ENCODE assay signal across 8 mouse cellular contexts in genomic region chr16:17833681-17834399, GRCm38 (mm10). TPM values are rescaled to one million over a fixed set of nuclear protein-coding genes. Genes with fewer than 3 reads are reported as not detected.
DNase-seq lines count a peak whose midpoint lies in the region; ATAC-seq and TF ChIP-seq lines count a peak whose summit lies in the region.

No protein-coding gene starts in this region.

- peak; percentile 45 for DNase-seq in gastrocnemius, adult 2 months
- no peak for DNase-seq in gastrocnemius, postnatal 36 days
- DNase-seq in cerebellum, postnatal 36 days: peak; percentile 65 to 74
- peak; percentile 35 to 48 for DNase-seq in right cerebral cortex, postnatal 36 days (ENCODE audit: low spot score in 2 of 2)
- DNase-seq in urinary bladder, adult 2 months (ENCODE audit: low spot score): no peak

- H3K4me3 ChIP-seq in gastrocnemius, adult 2 months: peak overlapping the region; percentile 72
- peak overlapping the region; percentile 81 for H3K4me3 ChIP-seq in E14TG2a.4 (replicated peaks; ENCODE audit: low read length)
- H3K4me3 ChIP-seq in hindbrain, embryonic 12.5 days: peak overlapping the region; percentile 65
- peak overlapping the region; percentile 48 for H3K4me3 ChIP-seq in liver, embryonic 15.5 days (replicated peaks)

- peak overlapping the region; percentile 77 for H3K9ac ChIP-seq in hindbrain, embryonic 12.5 days
- no peak overlapping the region for H3K9ac ChIP-seq in liver, embryonic 15.5 days

- peak; percentile 20; the same call in 1 of the 2 replicates for TF ChIP-seq CTCF in gastrocnemius, adult 2 months (IDR thresholded peaks at IDR 0.05)
- TF ChIP-seq CTCF in E14TG2a.4 (conservative IDR thresholded peaks at IDR 0.05; ENCODE audit: low read length): no peak

- H3K9me3 ChIP-seq in E14TG2a.4 (ENCODE audit: low read length): peaks cover 5% of the 10 kb centered on the region; the same call in 1 of the 2 replicates
- no peaks in the 10 kb centered on the region for H3K9me3 ChIP-seq in hindbrain, embryonic 12.5 days (replicated peaks)
- no peaks in the 10 kb centered on the region for H3K9me3 ChIP-seq in liver, embryonic 15.5 days (replicated peaks)

- peaks cover 36% of the 10 kb centered on the region for H3K4me1 ChIP-seq in E14TG2a.4 (replicated peaks; ENCODE audit: low read depth, low read length)
- peaks cover 18% of the 10 kb centered on the region for H3K4me1 ChIP-seq in hindbrain, embryonic 12.5 days
- H3K4me1 ChIP-seq in liver, embryonic 15.5 days (replicated peaks): peaks cover 14% of the 10 kb centered on the region

- no peak overlapping the region for H3K27ac ChIP-seq in gastrocnemius, adult 2 months
- peak overlapping the region; percentile 82 for H3K27ac ChIP-seq in hindbrain, embryonic 12.5 days
- H3K27ac ChIP-seq in liver, embryonic 15.5 days (replicated peaks): no peak overlapping the region

- intact Hi-C loops in gastrocnemius, adult 2 months (cut with DNase I): no loop called here
- intact Hi-C loops in gastrocnemius, postnatal 36 days (cut with DNase I): no loop called here

- peak; percentile 63 for ATAC-seq in hindbrain, embryonic 12.5 days (ENCODE audit: low FRiP score)
- no peak for ATAC-seq in liver, embryonic 15.5 days (ENCODE audit: insufficient read depth)

- no peaks in the 10 kb centered on the region for H3K36me3 ChIP-seq in E14TG2a.4 (ENCODE audit: insufficient read depth, low read length)
- H3K36me3 ChIP-seq in hindbrain, embryonic 12.5 days: peaks cover 5% of the 10 kb centered on the region; the same call in 1 of the 2 replicates
- H3K36me3 ChIP-seq in liver, embryonic 15.5 days (replicated peaks): no peaks in the 10 kb centered on the region

- peak overlapping the region; percentile 99 for H3K4me2 ChIP-seq in hindbrain, embryonic 12.5 days (replicated peaks)
- peak overlapping the region; percentile 68 for H3K4me2 ChIP-seq in liver, embryonic 15.5 days

- under 1% methylated on average over 68 of the region's 103 CpGs for WGBS in hindbrain, embryonic 12.5 days
- WGBS in liver, embryonic 15.5 days (ENCODE audit: insufficient replicate concordance): under 1% methylated on average over 90 of the region's 103 CpGs

- H3K27me3 ChIP-seq in E14TG2a.4 (ENCODE audit: insufficient read depth, low read length): peaks cover 93% of the 10 kb centered on the region
- peaks cover 87% of the 10 kb centered on the region for H3K27me3 ChIP-seq in hindbrain, embryonic 12.5 days
- H3K27me3 ChIP-seq in liver, embryonic 15.5 days: peaks cover 94% of the 10 kb centered on the region

RNA-seq across cellular contexts. Expression of gene B830017H08Rik, which starts 0.9 kb away (rescaled TPM):
- not detected for total RNA-seq in gastrocnemius, adult 2 months (2021)
- not detected for total RNA-seq in gastrocnemius, postnatal 36 days (2021)
- polyA plus RNA-seq in hindbrain, embryonic 12.5 days (2016; fragmentation: Nextera tagmentation; extraction: Ambion mirVana): 0.93 and 1.0 TPM in 2 replicates
- polyA plus RNA-seq in liver, embryonic 15.5 days (2015; fragmentation: Nextera tagmentation; extraction: Ambion mirVana): not detected in 2 replicates
- not detected in 2 replicates for polyA plus RNA-seq in urinary bladder, adult 2 months (2012; rRNA removed)

RNA-seq across cellular contexts. Expression of gene Car15, which starts 4.3 kb away (rescaled TPM):
- total RNA-seq in gastrocnemius, adult 2 months (2021): 1 to 10 TPM; 1.3 to 2.1 TPM
- 1 to 10 TPM in 1 of 2 experiments, under 1 TPM in 1; 0.74 to 1.1 TPM for total RNA-seq in gastrocnemius, postnatal 36 days (2021)
- polyA plus RNA-seq in hindbrain, embryonic 12.5 days (2016; fragmentation: Nextera tagmentation; extraction: Ambion mirVana): 3.5 and 4.1 TPM in 2 replicates
- polyA plus RNA-seq in liver, embryonic 15.5 days (2015; fragmentation: Nextera tagmentation; extraction: Ambion mirVana): 0.55 and 0.89 TPM in 2 replicates
- 2.3 and 4.0 TPM in 2 replicates for polyA plus RNA-seq in urinary bladder, adult 2 months (2012; rRNA removed)

RNA-seq across cellular contexts. Expression of gene Scarf2, which starts 36.8 kb away (rescaled TPM):
- total RNA-seq in gastrocnemius, adult 2 months (2021): 1 to 10 TPM; 3.6 to 5.2 TPM
- total RNA-seq in gastrocnemius, postnatal 36 days (2021): 1 to 10 TPM; 3.6 to 4.5 TPM
- 21.0 and 26.5 TPM in 2 replicates for polyA plus RNA-seq in hindbrain, embryonic 12.5 days (2016; fragmentation: Nextera tagmentation; extraction: Ambion mirVana)
- 1.0 and 1.8 TPM in 2 replicates for polyA plus RNA-seq in liver, embryonic 15.5 days (2015; fragmentation: Nextera tagmentation; extraction: Ambion mirVana)
- polyA plus RNA-seq in urinary bladder, adult 2 months (2012; rRNA removed): 36.0 and 45.5 TPM in 2 replicates

RNA-seq across cellular contexts. Expression of gene Gm20518, which starts 57.6 kb away (rescaled TPM):
- total RNA-seq in gastrocnemius, adult 2 months (2021): under 1 TPM; 0.15 to 0.56 TPM
- total RNA-seq in gastrocnemius, postnatal 36 days (2021): under 1 TPM; 0.20 TPM
- 0.66 and 0.73 TPM in 2 replicates for polyA plus RNA-seq in hindbrain, embryonic 12.5 days (2016; fragmentation: Nextera tagmentation; extraction: Ambion mirVana)
- 0.03 and 0.07 TPM in 2 replicates for polyA plus RNA-seq in liver, embryonic 15.5 days (2015; fragmentation: Nextera tagmentation; extraction: Ambion mirVana)
- 0.60 and 0.70 TPM in 2 replicates for polyA plus RNA-seq in urinary bladder, adult 2 months (2012; rRNA removed)

Comparison
In these comparisons a context has a peak if more than half of its experiments do, and no peak if none do; other contexts are left out.
1. DNase-seq: peak in gastrocnemius, adult 2 months (single experiment), cerebellum, postnatal 36 days (2 of 2) and right cerebral cortex, postnatal 36 days (2 of 2); none in gastrocnemius, postnatal 36 days (0 of 2) and urinary bladder, adult 2 months (single experiment).
2. Peak in every context shown above with its lines, with median percentiles within 50 percentile points of each other: H3K4me3 ChIP-seq.